Mouse (Mus musculus): ENCODE measurements around the gene Jazf1.

GRCm38 (mm10) chr6:52779546-52779945 is 288.9 kb downstream of the Jazf1 start:
- TF ChIP-seq CTCF (IDR thresholded peaks at IDR 0.05; ENCODE audit: low read depth), result no peak
- no peak for TF ChIP-seq EP300 (IDR thresholded peaks at IDR 0.05; ENCODE audit: low read depth)

Data from liver, postnatal 0 days (tissue).